Mouse (Mus musculus): ENCODE results near the gene Glra2. TPM values are rescaled to one million over a fixed set of nuclear protein-coding genes. Genes with fewer than 3 reads are reported as not detected.

Gene Glra2
- polyA plus RNA-seq (2015; fragmentation: Illumina TruSeq; extraction: RNeasy Lipid Tissue Mini Kit (QIAGEN cat#74804); ENCODE audit: insufficient read depth, low read depth, low replicate concordance), result not detected

GRCm38 (mm10) chrX:165326939-165327698 is at the start of gene Glra2:
Gene Glra2, minus strand, starts transcription at chrX:165327393.

Data from pancreas, adult 10 weeks (tissue).